Mouse (Mus musculus) spleen, adult 2 months (tissue): Measurements from ENCODE around the gene Stx7.

ENCODE experiments used
- CTCF ChIP-seq: fragments of 200-500 bp; IDR thresholded peaks from 2 replicates; pipeline ENCODE4 v1.5.1; 2011; ENCODE audit warnings: mild to moderate bottlenecking, inconsistent platforms; ENCODE audit not compliant: insufficient read depth, insufficient read length, insufficient replicate concordance; ENCODE audit errors: extremely low read depth
- POLR2A ChIP-seq: fragments of 200-500 bp; IDR thresholded peaks from 2 replicates; pipeline ENCODE4 v1.6.1; 2011; ENCODE audit warnings: low read depth, low read length, inconsistent platforms

- TF ChIP-seq POLR2A (no peak), CTCF (no peak)
Measured at GRCm38 (mm10) chr10:24173210-24174001, 24.3 kb downstream of the Stx7 start.
